Mouse (Mus musculus) stomach, postnatal 0 days (tissue): Measurements from ENCODE around the gene Gm38431.

ENCODE experiments used
- CTCF ChIP-seq: IDR thresholded peaks from 2 replicates; pipeline ENCODE4 v1.5.1; 2016; ENCODE audit warnings: antibody characterized with exemption, low read depth, mild to moderate bottlenecking, moderate library complexity
- EP300 ChIP-seq: optimal IDR thresholded peaks from 2 replicates; pipeline ENCODE3; 2016; ENCODE audit warnings: antibody characterized with exemption

GRCm38 (mm10) chr9:21124837-21125236 is 33.0 kb upstream of the Gm38431 start:
- TF ChIP-seq EP300 (no peak), CTCF (no peak)
